ENCODE assay signal across 18 mouse cellular contexts in the genomic region with DNA sequence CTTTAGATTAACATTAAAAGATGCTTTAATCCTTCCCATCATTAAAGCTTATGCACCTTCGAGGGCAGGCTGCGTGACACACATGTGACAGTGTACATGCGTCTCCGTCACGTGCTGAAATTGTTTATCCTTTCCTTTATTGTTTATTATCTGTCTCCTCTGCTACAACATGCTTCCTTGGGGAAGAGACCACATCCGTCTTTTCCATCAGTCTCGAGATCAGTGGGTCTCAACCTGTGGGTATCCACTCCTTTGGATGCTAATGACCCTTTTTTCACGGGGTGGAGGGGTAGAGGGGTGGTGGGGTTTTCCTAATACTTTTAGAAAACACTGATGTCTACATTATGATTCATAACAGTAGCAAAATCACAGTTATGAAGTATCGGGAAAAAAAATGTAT. TPM values are rescaled to one million over a fixed set of nuclear protein-coding genes. Genes with fewer than 3 reads are reported as not detected.
DNase-seq lines count a peak whose midpoint lies in the region; ATAC-seq and TF ChIP-seq lines count a peak whose summit lies in the region.
"Had no signal": no experiment of that assay in that cellular context is flagged by ENCODE, and none has a peak within 500 bp of the region (broad histone marks: within the 10 kb centered on the region; RNA-seq: fewer than 3 reads in every experiment).

No protein-coding gene starts in this region.

- ATAC-seq in hindbrain, embryonic 13.5 days (ENCODE audit: low FRiP score): peak; percentile 40
- ATAC-seq in midbrain, embryonic 13.5 days: peak; percentile 55
- ATAC-seq in kidney, embryonic 14.5 days (ENCODE audit: low FRiP score, low TSS enrichment): no peak
- ATAC-seq: inflammation-experienced regulatory T-cells, adult 6 months; liver, embryonic 12.5 days had no signal

- H3K27ac ChIP-seq in testis, adult 2 months (ENCODE audit: control insufficient read depth, insufficient read depth, low read depth, low read length): no peak overlapping the region
- peak overlapping the region; percentile 87 for H3K27ac ChIP-seq in hindbrain, embryonic 13.5 days
- H3K27ac ChIP-seq in midbrain, embryonic 13.5 days: peak overlapping the region; percentile 80
- no peak overlapping the region for H3K27ac ChIP-seq in kidney, embryonic 14.5 days (ENCODE audit: low read depth, low read length)
- H3K27ac ChIP-seq: kidney, embryonic 15.5 days; liver, embryonic 12.5 days; lung, embryonic 15.5 days; macrophage; stomach, embryonic 15.5 days had no signal

- intact Hi-C loops in left cerebral cortex, postnatal 25 days (cut with DNase I): no loop called here

- H3K4me3 ChIP-seq in testis, adult 2 months (ENCODE audit: control insufficient read depth, low read depth, low read length): peak overlapping the region; percentile 19; the same call in 1 of the 2 replicates
- H3K4me3 ChIP-seq in hindbrain, embryonic 13.5 days: peak overlapping the region; percentile 27; the same call in 1 of the 2 replicates
- H3K4me3 ChIP-seq in midbrain, embryonic 13.5 days (replicated peaks): peak overlapping the region; percentile 33
- H3K4me3 ChIP-seq in kidney, embryonic 14.5 days (ENCODE audit: low read length): no peak overlapping the region
- H3K4me3 ChIP-seq: kidney, embryonic 15.5 days; liver, embryonic 12.5 days; lung, embryonic 15.5 days; stomach, embryonic 15.5 days had no signal

- H3K4me1 ChIP-seq in testis, adult 2 months (ENCODE audit: control insufficient read depth, insufficient read depth, low read length): no peaks in the 10 kb centered on the region
- H3K4me1 ChIP-seq in hindbrain, embryonic 13.5 days (replicated peaks): peaks cover 20% of the 10 kb centered on the region
- peaks cover 18% of the 10 kb centered on the region for H3K4me1 ChIP-seq in midbrain, embryonic 13.5 days (replicated peaks)
- no peaks in the 10 kb centered on the region for H3K4me1 ChIP-seq in kidney, embryonic 14.5 days (ENCODE audit: control insufficient read depth, insufficient read depth, low read length)
- H3K4me1 ChIP-seq: kidney, embryonic 15.5 days; lung, embryonic 15.5 days; stomach, embryonic 15.5 days had no signal

- H3K4me2 ChIP-seq in hindbrain, embryonic 13.5 days: peak overlapping the region; percentile 47
- peak overlapping the region; percentile 54 for H3K4me2 ChIP-seq in midbrain, embryonic 13.5 days (replicated peaks)
- H3K4me2 ChIP-seq in kidney, embryonic 14.5 days (replicated peaks; ENCODE audit: low read depth, low read length): no peak overlapping the region
- H3K4me2 ChIP-seq: kidney, embryonic 15.5 days; liver, embryonic 12.5 days; lung, embryonic 15.5 days; stomach, embryonic 15.5 days had no signal

- 68% methylated on average over 9 of the region's 9 CpGs for WGBS in hindbrain, embryonic 13.5 days
- WGBS in midbrain, embryonic 13.5 days: 69% methylated on average over 9 of the region's 9 CpGs
- WGBS in kidney, embryonic 14.5 days: 92% methylated on average over 9 of the region's 9 CpGs

- no peaks in the 10 kb centered on the region for H3K36me3 ChIP-seq in testis, adult 2 months (ENCODE audit: control insufficient read depth, insufficient read depth, low read length)
- no peaks in the 10 kb centered on the region for H3K36me3 ChIP-seq in hindbrain, embryonic 13.5 days
- no peaks in the 10 kb centered on the region for H3K36me3 ChIP-seq in midbrain, embryonic 13.5 days
- no peaks in the 10 kb centered on the region for H3K36me3 ChIP-seq in kidney, embryonic 14.5 days (ENCODE audit: control insufficient read depth, insufficient read depth, low read length)
- H3K36me3 ChIP-seq: kidney, embryonic 15.5 days; liver, embryonic 12.5 days; lung, embryonic 15.5 days; stomach, embryonic 15.5 days had no signal

- no peak for TF ChIP-seq POLR2A in testis, adult 2 months (IDR thresholded peaks at IDR 0.05; ENCODE audit: control insufficient read depth, low read depth, low read length)

- no peak for DNase-seq in testis, postnatal 10 days (ENCODE audit: low spot score)
- no peak for DNase-seq in kidney, postnatal 25 days
- DNase-seq in cerebellum, postnatal 4 days (ENCODE audit: low spot score in 2 of 2): no peak
- DNase-seq in left cerebral cortex, postnatal 25 days (ENCODE audit: low spot score in 2 of 2): no peak
- DNase-seq: adrenal gland, postnatal 36 days; cerebellum, adult 9-11 months; gastrocnemius, postnatal 14 days; thymus, postnatal 14 days had no signal

- TF ChIP-seq CTCF in testis, adult 2 months (IDR thresholded peaks at IDR 0.05; ENCODE audit: control insufficient read depth, insufficient read depth, insufficient replicate concordance, low read depth, low read length): no peak

- H3K27me3 ChIP-seq in testis, adult 2 months (ENCODE audit: control insufficient read depth, insufficient read depth, low read length): no peaks in the 10 kb centered on the region
- no peaks in the 10 kb centered on the region for H3K27me3 ChIP-seq in hindbrain, embryonic 13.5 days
- H3K27me3 ChIP-seq in midbrain, embryonic 13.5 days: no peaks in the 10 kb centered on the region
- no peaks in the 10 kb centered on the region for H3K27me3 ChIP-seq in kidney, embryonic 14.5 days (ENCODE audit: control insufficient read depth, insufficient read depth, low read length)
- H3K27me3 ChIP-seq: kidney, embryonic 15.5 days; lung, embryonic 15.5 days; stomach, embryonic 15.5 days had no signal

- H3K9ac ChIP-seq in hindbrain, embryonic 13.5 days: no peak overlapping the region
- H3K9ac ChIP-seq in midbrain, embryonic 13.5 days (replicated peaks): no peak overlapping the region
- H3K9ac ChIP-seq in kidney, embryonic 14.5 days (ENCODE audit: low read depth, low read length): no peak overlapping the region
- H3K9ac ChIP-seq: kidney, embryonic 15.5 days; liver, embryonic 12.5 days; lung, embryonic 15.5 days; stomach, embryonic 15.5 days had no signal

- H3K9me3 ChIP-seq in hindbrain, embryonic 13.5 days: no peaks in the 10 kb centered on the region
- H3K9me3 ChIP-seq in midbrain, embryonic 13.5 days: peaks cover 4% of the 10 kb centered on the region; the same call in 1 of the 2 replicates
- no peaks in the 10 kb centered on the region for H3K9me3 ChIP-seq in kidney, embryonic 14.5 days (ENCODE audit: control insufficient read depth, low read length)
- H3K9me3 ChIP-seq: kidney, embryonic 15.5 days; lung, embryonic 15.5 days; stomach, embryonic 15.5 days had no signal

RNA-seq across cellular contexts. Expression of a gene that starts 7.0 kb away (rescaled TPM):
- polyA plus RNA-seq in testis, adult 2 months (2012; rRNA removed): 28.5 and 30.0 TPM in 2 replicates
- polyA plus RNA-seq in hindbrain, embryonic 13.5 days (2015; fragmentation: Nextera tagmentation; extraction: Ambion mirVana): 1.5 and 1.6 TPM in 2 replicates
- 1.8 and 2.3 TPM in 2 replicates for polyA plus RNA-seq in midbrain, embryonic 13.5 days (2015; fragmentation: Nextera tagmentation; extraction: Ambion mirVana)
- 2.9 and 3.2 TPM in 2 replicates for polyA plus RNA-seq in kidney, embryonic 14.5 days (2014; fragmentation: Nextera tagmentation; extraction: Ambion mirVana)
- total RNA-seq in left cerebral cortex, postnatal 25 days (2021): 1 to 10 TPM; 1.3 to 1.6 TPM

RNA-seq across cellular contexts. Expression of a gene that starts 18.3 kb away (rescaled TPM):
- 8.4 and 8.8 TPM in 2 replicates for polyA plus RNA-seq in testis, adult 2 months (2012; rRNA removed)
- 15.4 and 16.4 TPM in 2 replicates for polyA plus RNA-seq in hindbrain, embryonic 13.5 days (2015; fragmentation: Nextera tagmentation; extraction: Ambion mirVana)
- 18.1 TPM in 2 replicates for polyA plus RNA-seq in midbrain, embryonic 13.5 days (2015; fragmentation: Nextera tagmentation; extraction: Ambion mirVana)
- 9.0 and 15.6 TPM in 2 replicates for polyA plus RNA-seq in kidney, embryonic 14.5 days (2014; fragmentation: Nextera tagmentation; extraction: Ambion mirVana)
- 10 to 100 TPM; 39.8 to 41.0 TPM for total RNA-seq in left cerebral cortex, postnatal 25 days (2021)

RNA-seq across cellular contexts. Expression of a gene that starts 36.4 kb away (rescaled TPM):
- polyA plus RNA-seq in testis, adult 2 months (2012; rRNA removed): 3.2 and 3.9 TPM in 2 replicates
- polyA plus RNA-seq in hindbrain, embryonic 13.5 days (2015; fragmentation: Nextera tagmentation; extraction: Ambion mirVana): 3.8 and 3.9 TPM in 2 replicates
- 3.0 and 4.1 TPM in 2 replicates for polyA plus RNA-seq in midbrain, embryonic 13.5 days (2015; fragmentation: Nextera tagmentation; extraction: Ambion mirVana)
- polyA plus RNA-seq in kidney, embryonic 14.5 days (2014; fragmentation: Nextera tagmentation; extraction: Ambion mirVana): 13.9 and 18.5 TPM in 2 replicates
- 1 to 10 TPM; 4.1 to 4.4 TPM for total RNA-seq in left cerebral cortex, postnatal 25 days (2021)

RNA-seq across cellular contexts. Expression of a gene that starts 36.7 kb away (rescaled TPM):
- 11.2 and 11.7 TPM in 2 replicates for polyA plus RNA-seq in testis, adult 2 months (2012; rRNA removed)
- 43.9 and 46.1 TPM in 2 replicates for polyA plus RNA-seq in hindbrain, embryonic 13.5 days (2015; fragmentation: Nextera tagmentation; extraction: Ambion mirVana)
- polyA plus RNA-seq in midbrain, embryonic 13.5 days (2015; fragmentation: Nextera tagmentation; extraction: Ambion mirVana): 48.4 and 49.7 TPM in 2 replicates
- 47.1 and 64.8 TPM in 2 replicates for polyA plus RNA-seq in kidney, embryonic 14.5 days (2014; fragmentation: Nextera tagmentation; extraction: Ambion mirVana)
- total RNA-seq in left cerebral cortex, postnatal 25 days (2021): 10 to 100 TPM; 46.2 to 48.4 TPM

RNA-seq across cellular contexts. Expression of a gene that starts 47.0 kb away (rescaled TPM):
- polyA plus RNA-seq in testis, adult 2 months (2012; rRNA removed): 3.0 and 3.5 TPM in 2 replicates
- polyA plus RNA-seq in hindbrain, embryonic 13.5 days (2015; fragmentation: Nextera tagmentation; extraction: Ambion mirVana): 11.2 and 12.4 TPM in 2 replicates
- polyA plus RNA-seq in midbrain, embryonic 13.5 days (2015; fragmentation: Nextera tagmentation; extraction: Ambion mirVana): 11.1 and 11.3 TPM in 2 replicates
- polyA plus RNA-seq in kidney, embryonic 14.5 days (2014; fragmentation: Nextera tagmentation; extraction: Ambion mirVana): 12.1 and 12.3 TPM in 2 replicates
- 1 to 10 TPM; 5.4 to 5.8 TPM for total RNA-seq in left cerebral cortex, postnatal 25 days (2021)

Comparison
In these comparisons a context has a peak if more than half of its experiments do, and no peak if none do; other contexts are left out.
1. H3K27ac ChIP-seq: peak in hindbrain, embryonic 13.5 days (single experiment) and midbrain, embryonic 13.5 days (single experiment); none in testis, adult 2 months (single experiment) and kidney, embryonic 14.5 days (single experiment).